Mouse (Mus musculus) lung, postnatal 0 days (tissue): ENCODE measurements around the gene Nup35.

Experiments used
- CTCF ChIP-seq: IDR thresholded peaks from 2 replicates; pipeline ENCODE4 v1.5.1; 2016; ENCODE audit warnings: antibody characterized with exemption, mild to moderate bottlenecking
- EP300 ChIP-seq: IDR thresholded peaks from 2 replicates; pipeline ENCODE4 v1.6.1; 2016; ENCODE audit warnings: antibody characterized with exemption, mild to moderate bottlenecking, control low read depth

DNA sequence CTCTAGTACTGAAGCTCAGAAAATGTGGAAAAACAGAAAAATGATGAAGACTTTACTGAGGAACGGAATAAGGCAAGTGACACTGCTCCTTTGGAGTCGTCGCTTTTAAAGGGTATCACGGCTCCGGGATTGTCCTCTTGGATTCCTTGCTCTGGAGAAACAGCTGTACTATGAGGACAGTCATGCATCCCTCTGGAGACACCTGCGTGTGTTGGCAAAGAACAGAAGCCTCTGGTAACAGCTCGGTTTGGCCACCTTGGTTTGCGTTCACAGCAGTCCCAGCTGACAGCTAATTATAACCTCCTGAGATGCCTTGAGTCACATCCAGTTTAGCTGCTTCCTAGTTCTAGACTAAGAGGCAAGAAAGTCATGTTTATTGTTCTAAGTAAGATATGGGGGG, 61.8 kb downstream of the Nup35 start:
- no peak for TF ChIP-seq CTCF
- TF ChIP-seq EP300 = no peak
